Mouse (Mus musculus) ovary, postnatal 14 days (tissue): ENCODE measurements around the gene Crim1.

ENCODE experiments used
- DNase-seq: peaks from one replicate; pipeline ENCODE4 v3.0.0; 2022; ENCODE audit warnings: low spot score

The Crim1 gene

GRCm38 (mm10) chr17:78326381-78326780, 126.3 kb downstream of the Crim1 start:
- DNase-seq = no peak

GRCm38 (mm10) chr17:78327187-78327586, 127.1 kb downstream of the Crim1 start:
- DNase-seq = no peak

GRCm38 (mm10) chr17:78328287-78328686, 128.2 kb downstream of the Crim1 start:
- DNase-seq = no peak

GRCm38 (mm10) chr17:78331438-78331837, 131.4 kb downstream of the Crim1 start:
- no peak for DNase-seq

DNA sequence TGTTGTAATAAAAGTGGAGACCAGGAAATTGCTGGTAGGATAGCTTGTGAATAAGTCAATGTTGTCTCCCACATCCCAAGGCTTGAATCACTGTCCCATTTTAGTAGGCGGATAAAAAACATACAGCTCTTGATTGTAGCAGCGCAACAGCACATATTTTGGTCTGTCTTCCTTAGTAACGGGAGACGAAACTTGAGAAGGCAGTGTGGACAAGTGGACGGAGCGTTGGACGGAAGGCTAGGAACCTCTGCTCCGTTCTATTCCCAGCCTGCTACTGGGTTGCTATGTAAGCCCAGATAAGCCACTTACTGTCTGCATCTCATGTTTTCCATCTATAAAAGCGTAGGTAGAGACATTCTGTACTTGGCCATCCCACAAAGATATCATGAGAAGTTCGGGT, 133.2 kb downstream of the Crim1 start:
- no peak for DNase-seq

DNA sequence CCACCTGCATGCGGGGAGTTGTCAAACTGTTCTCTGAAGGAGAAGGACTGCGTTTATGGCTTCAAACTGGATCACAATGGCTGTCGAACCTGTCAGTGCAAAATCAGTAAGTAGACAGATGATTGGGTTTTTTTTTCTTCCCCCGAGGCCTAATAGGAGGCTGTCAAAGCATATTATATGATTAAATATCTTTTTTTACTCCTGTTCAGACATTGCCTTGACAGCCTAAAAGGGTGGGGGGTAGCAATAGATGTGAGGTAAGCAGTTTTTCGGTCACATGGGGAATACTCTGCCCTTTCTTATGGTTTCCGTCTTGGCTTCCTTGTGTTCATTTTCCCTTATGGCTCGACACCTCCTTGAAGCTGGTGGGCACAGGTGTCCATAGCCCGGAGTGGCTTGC, 135.2 kb downstream of the Crim1 start:
- no peak for DNase-seq

GRCm38 (mm10) chr17:78343688-78344087, 143.6 kb downstream of the Crim1 start:
- no peak for DNase-seq

- DNase-seq = no peak
These were observed 147.2 kb downstream of the Crim1 start for GRCm38 (mm10) chr17:78347111-78347801.

DNA sequence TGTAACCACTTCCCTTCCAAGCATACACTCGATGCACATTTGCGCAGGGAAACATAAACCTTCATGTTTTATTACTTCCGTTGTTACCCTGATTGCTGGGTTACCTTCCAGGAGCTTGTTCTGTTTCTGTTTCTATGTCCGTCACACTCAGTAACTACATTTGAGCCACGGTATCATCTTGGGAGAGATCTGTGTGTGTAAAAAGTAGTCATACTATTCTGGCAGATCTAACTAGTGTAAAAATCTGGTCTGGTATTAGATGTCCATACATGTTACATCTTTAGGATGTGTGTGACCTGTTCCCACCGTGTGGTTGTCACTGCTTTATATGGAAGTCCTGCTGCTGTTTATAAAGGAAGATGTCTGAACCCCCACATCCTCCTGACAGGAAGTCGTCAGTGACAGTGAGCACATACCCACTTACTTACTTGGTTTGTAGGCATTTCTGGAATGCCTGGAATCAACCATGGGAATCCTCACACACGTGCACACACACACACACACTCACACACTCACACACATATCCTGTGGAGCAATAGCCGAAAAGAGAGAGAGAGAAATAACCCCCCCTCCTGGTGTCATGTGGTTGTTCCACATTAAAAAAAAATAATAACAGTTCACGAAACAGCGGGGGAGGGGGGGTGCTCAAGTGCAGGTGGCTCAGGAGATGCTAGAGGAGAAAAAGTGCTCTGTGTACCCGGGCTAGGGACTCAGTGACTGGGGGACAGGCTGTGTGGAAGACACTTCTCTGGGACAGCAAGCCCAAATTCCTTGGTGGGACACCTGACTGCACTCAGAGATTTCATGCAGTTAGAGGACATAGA, 151.8 kb downstream of the Crim1 start:
- no peak for DNase-seq

DNA sequence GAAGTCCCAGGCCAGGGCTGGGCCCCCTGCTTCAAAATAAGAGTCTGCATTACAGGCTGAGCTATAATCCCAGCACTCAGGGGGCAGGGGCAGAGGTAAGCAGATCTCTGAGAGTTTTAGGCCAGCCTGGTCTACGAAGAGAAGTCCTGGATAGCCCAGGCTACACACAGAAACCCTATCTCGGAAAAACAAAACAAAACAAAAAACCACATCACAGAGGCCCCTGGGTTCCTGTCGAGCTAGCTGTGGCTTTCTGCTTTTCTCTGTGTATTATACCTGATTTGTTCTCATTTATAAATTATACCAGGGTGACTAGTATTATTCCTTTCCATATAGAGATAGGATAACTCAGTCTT, 152.4 kb downstream of the Crim1 start:
- no peak for DNase-seq

GRCm38 (mm10) chr17:78354411-78354810, 154.4 kb downstream of the Crim1 start:
- DNase-seq = no peak

- no peak for DNase-seq
These were observed 154.8 kb downstream of the Crim1 start for GRCm38 (mm10) chr17:78354871-78355270.

DNA sequence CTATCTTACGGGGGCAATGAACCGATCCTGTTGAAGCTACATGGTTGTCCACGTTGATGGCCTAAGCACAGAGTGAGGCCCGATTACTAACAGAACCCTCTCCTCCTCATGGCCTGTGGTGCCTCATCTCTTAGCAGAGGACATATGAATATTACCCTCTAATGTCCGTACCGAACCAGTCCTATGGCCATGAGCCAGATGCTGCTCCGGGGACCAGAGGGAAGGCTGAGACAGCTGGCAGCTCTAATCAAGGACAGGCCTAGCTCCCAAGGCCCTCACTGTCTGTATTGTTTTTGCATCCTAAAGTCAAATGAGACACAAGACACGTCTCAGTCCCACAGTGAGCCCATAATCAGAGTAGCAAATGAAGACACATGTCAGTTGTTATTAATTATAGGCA, 155.6 kb downstream of the Crim1 start:
- no peak for DNase-seq

DNA sequence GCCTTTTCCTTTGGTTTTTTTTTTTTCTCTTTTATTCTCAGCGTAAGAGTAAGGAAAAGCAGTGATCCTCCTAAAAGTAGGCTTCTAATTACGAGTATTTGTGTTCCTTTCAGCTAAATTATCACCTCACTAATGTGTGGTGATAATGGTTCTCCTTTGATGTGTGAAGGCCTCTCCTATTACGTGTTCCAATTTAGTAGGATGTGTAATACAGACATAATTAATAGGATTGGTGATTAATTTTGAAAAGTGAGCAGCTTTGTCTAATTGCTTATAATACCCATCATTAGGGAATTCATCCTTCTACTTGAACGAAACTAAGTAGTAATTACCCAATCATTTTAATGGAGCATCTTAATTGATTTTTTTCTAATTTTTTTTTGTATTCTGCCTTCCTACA, 157.7 kb downstream of the Crim1 start:
- DNase-seq = no peak

GRCm38 (mm10) chr17:78358251-78358726, 158.2 kb downstream of the Crim1 start:
- no peak for DNase-seq

DNA sequence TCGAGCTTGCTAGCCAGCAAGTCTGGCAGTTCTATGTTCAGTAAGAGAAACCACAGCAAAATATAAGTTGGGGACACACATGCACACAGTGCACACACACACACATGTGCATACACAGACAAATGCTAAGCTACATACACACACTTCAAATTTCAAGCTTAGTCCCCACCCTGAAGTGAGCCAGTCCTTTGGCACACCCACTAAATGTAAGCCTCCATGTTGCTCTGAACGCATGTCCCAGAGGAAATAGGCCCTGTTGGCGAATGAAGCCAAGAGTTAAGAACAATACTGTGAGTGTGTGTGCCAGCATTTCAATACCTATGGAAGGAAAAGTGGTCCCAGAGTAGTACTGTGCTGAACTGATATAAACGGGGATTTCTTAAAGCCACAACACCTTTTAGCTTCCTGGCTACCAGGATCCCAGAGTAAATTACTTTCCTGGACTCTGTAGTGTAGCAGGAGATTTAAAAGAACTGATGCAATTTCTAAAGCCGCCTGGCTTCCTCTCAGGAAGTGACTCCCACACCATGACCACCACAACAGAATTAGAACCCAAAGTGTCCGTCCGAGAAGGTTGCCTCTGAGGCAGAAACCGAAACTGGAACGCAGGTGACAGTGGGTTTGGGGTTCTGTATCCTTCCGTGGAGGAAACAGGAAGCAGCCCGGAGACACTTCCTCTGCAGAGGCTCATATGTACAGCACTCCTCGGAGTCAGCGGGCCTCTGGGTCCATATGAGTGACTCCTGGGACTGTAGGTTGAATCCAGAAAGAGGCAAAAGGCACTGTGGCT, 162.1 kb downstream of the Crim1 start:
- DNase-seq = no peak

- DNase-seq = no peak
These were observed 164.7 kb downstream of the Crim1 start for GRCm38 (mm10) chr17:78364555-78365302.

- no peak for DNase-seq
These were observed 166.0 kb downstream of the Crim1 start for GRCm38 (mm10) chr17:78366070-78366469.

DNA sequence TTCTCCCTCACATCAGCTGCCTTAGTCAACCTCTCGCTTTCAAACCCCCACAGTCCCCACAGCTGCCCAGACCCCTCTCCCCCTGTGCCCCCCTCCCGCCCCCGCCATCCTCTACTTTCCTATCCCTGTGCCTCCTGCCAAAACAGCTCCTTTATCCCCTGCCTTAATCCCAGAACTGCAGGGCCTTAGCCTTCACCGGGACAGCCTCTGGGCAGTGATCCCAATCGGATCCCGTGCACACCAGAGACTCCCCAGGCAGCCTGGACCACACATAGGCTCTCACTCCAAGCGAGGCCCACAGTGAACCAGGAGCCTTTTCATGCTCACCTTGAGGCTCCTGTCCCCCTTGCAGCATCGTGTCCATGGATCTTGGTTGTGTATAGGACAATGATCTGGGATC, 168.4 kb downstream of the Crim1 start:
- no peak for DNase-seq

DNA sequence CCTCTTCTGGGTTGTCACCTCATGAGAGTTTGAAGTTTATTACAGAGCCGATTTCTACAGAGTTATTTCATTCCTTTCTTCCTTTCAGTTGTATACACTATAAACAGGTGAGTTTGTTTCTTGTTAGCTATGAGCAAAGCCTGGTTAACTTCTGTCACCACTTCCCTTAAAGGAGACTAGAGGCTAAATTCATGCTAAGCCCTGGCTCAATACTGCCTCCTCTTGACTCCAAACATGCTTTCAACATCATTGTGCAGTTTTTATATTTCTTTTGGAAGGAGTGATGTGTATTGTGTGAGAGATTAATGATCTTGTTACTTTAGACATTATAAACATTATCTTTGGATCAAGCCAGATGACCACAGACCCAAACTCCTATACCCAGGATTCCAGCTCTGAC, 170.4 kb downstream of the Crim1 start:
- DNase-seq = no peak

DNA sequence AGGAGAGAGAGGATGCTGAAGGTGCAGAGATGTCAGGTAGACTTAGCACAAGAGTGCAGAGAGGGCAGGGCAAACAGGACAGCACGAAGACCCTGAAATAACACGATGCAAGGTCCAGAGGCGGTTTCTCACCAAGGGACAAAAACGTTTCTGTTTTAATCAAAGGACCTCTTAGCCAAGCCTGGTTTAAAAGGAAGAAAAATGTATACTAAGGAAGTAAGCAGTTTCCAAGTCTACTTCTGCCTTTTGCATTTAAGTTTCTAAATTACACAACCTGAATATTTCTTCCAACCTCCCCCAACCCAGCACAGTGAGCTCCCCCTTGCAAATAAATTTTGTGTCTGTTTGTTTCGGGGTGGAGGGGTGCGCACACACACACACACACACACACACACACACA, 173.1 kb downstream of the Crim1 start:
- no peak for DNase-seq

DNA sequence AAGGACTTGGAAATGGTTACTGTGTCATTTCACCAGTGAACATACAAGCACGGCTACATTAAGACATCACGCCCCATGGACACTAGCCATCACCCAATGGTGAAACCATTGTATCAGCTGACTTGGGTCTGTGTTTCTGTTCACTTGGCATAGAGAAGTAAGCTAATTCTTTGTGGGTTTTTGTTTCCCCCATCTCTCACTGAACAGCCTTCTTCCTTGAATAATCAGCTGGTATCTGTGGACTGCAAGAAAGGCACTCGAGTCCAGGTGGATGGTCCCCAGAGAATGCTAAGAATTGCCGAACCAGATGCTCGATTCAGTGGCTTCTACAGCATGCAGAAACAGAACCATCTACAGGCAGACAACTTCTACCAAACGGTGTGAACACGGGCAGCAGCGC, 173.8 kb downstream of the Crim1 start:
- no peak for DNase-seq
